Mouse (Mus musculus): ENCODE measurements around the gene Rai1.

DNA sequence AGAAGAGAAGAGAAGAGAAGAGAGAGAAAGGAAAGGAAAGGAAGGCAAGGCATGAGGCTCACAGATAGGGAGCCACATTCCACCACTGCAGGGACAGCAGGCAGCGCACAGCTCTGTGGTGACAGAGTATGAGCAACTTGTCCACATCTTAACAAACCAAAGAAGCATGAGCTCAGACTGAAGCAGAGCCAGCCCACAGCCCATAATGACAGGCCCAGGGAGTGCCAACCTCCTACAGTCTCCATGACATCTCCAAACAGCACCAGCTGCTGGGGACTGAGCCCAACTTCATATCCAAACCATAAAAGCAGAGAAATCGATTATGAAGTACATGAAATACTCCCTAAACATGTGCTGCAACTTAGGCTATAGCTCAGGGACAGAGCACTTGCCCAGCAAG, 46.8 kb upstream of the Rai1 start:
- no peak for TF ChIP-seq POLR2A (IDR thresholded peaks at IDR 0.05; ENCODE audit: control insufficient read depth, low read depth, low read length)
- TF ChIP-seq CTCF (IDR thresholded peaks at IDR 0.05; ENCODE audit: control insufficient read depth, insufficient read depth, insufficient replicate concordance, low read depth, low read length) = no peak
